Mouse (Mus musculus) liver, embryonic 14.5 days (tissue): ENCODE results near the gene Nrsn1. TPM values are rescaled to one million over a fixed set of nuclear protein-coding genes. Genes with fewer than 3 reads are reported as not detected.

ENCODE experiments used
- ATAC-seq: fragments of 200-750 bp; cut with Nextera tagmentation; 2 replicates; pipeline ENCODE4 v1.8.0; 2017; ENCODE audit warnings: moderate number of reproducible peaks, mild to moderate bottlenecking, moderate library complexity; ENCODE audit not compliant: insufficient read depth
- DNase-seq, 3 experiments: peaks; one replicate each; pipeline ENCODE4 v3.0.0-alpha.2; 2012 to 2013; ENCODE audit warnings: low read depth in 3 of 3, low spot score in 3 of 3
- H3K27ac ChIP-seq: fragments of 300-500 bp; sonication (generic); 2 replicates; pipeline ENCODE4 v1.5.1; 2014; ENCODE audit warnings: moderate library complexity, mild to moderate bottlenecking, control low read depth, inconsistent platforms
- H3K27me3 ChIP-seq: fragments of 300-500 bp; sonication (generic); 2 replicates; pipeline ENCODE4 v1.6.1; 2014; ENCODE audit warnings: mild to moderate bottlenecking, low read length, moderate library complexity; ENCODE audit not compliant: control insufficient read depth, insufficient read depth
- H3K36me3 ChIP-seq: fragments of 300-500 bp; sonication (generic); replicated peaks from 2 replicates; pipeline ENCODE4 v1.6.1; 2014; ENCODE audit warnings: low read depth; ENCODE audit not compliant: control insufficient read depth, insufficient read depth
- H3K4me1 ChIP-seq, 2 experiments: fragments of 200-500 bp in 1 of 2; fragments of 300-500 bp in 1 of 2; sonication (generic) in 1 of 2; replicated peaks; 2 replicates each; pipeline ENCODE4 v1.6.1; 2012 to 2014; ENCODE audit warnings: antibody characterized with exemption in 1 of 2, inconsistent platforms in 1 of 2, low read length in 1 of 2; ENCODE audit not compliant: control insufficient read depth in 2 of 2, insufficient read depth in 2 of 2
- H3K4me2 ChIP-seq: fragments of 300-500 bp; sonication (generic); 2 replicates; pipeline ENCODE4 v1.6.1; 2014; ENCODE audit warnings: low read depth, mild to moderate bottlenecking, control low read depth, moderate library complexity
- H3K4me3 ChIP-seq, 2 experiments: fragments of 200-500 bp in 1 of 2; fragments of 300-500 bp in 1 of 2; sonication (generic) in 1 of 2; 2 replicates each; pipeline ENCODE4 v1.5.1; 2012 to 2014; ENCODE audit warnings: low read depth in 2 of 2, low read length in 2 of 2, mild to moderate bottlenecking in 2 of 2, control low read depth in 1 of 2, inconsistent platforms in 1 of 2, moderate library complexity in 1 of 2; ENCODE audit not compliant: insufficient read depth in 1 of 2
- H3K9ac ChIP-seq: fragments of 300-500 bp; sonication (generic); replicated peaks from 2 replicates; pipeline ENCODE4 v1.6.1; 2014; ENCODE audit warnings: mild to moderate bottlenecking, control low read depth, moderate library complexity
- H3K9me3 ChIP-seq: fragments of 300-500 bp; sonication (generic); 2 replicates; pipeline ENCODE4 v1.6.1; 2016; ENCODE audit warnings: low read length, mixed read lengths; ENCODE audit not compliant: control insufficient read depth
- CTCF ChIP-seq: IDR thresholded peaks from 2 replicates; pipeline ENCODE4 v1.5.1; 2016; ENCODE audit warnings: antibody characterized with exemption, low read depth, control low read depth
- EP300 ChIP-seq: IDR thresholded peaks from 2 replicates; pipeline ENCODE4 v1.6.1; 2016; ENCODE audit warnings: antibody characterized with exemption, low read depth
- WGBS: fragments of 180-500 bp; shearing (Covaris S2); extraction: QIAGEN DNeasy Blood & Tissue Kit; methylation state at CpG from one replicate; pipeline ENCODE4 v1.1.7; 2014; ENCODE audit not compliant: insufficient replicate concordance; 5-methylcytosine and 5-hydroxymethylcytosine counted together
- polyA plus RNA-seq, 2 experiments: library from polyadenylated mRNA; depleted of rRNA in 1 of 2; stranded (reverse) in 1 of 2; unstranded in 1 of 2; fragments of >200 nt; fragmentation: Nextera tagmentation in 1 of 2; extraction: Ambion mirVana in 1 of 2; gene quantifications; 2 replicates each; pipeline versions ENCODE4 v1.2.1 to v1.2.3; 2012 to 2014

Nrsn1 gene
- polyA plus RNA-seq, 2 experiments, result 0.06 TPM; not detected in 1

- H3K27ac ChIP-seq, result no peak overlapping the region
- no peak for DNase-seq
Measured at GRCm38 (mm10) chr13:25254478-25255263, 15.6 kb downstream of the Nrsn1 start.

GRCm38 (mm10) chr13:25251893-25252292, 18.4 kb downstream of the Nrsn1 start:
- H3K4me2 ChIP-seq, result no peak overlapping the region
- no peak for DNase-seq
- H3K27me3 ChIP-seq, result no peaks in the 10 kb centered on the region
- H3K9ac ChIP-seq, result no peak overlapping the region
- TF ChIP-seq EP300, result no peak
- no peak for TF ChIP-seq CTCF
- H3K4me3 ChIP-seq, result no peak overlapping the region
- WGBS, result 68% methylated on average over 1 of the region's 1 CpGs
- no peaks in the 10 kb centered on the region for H3K9me3 ChIP-seq
- H3K4me1 ChIP-seq, result no peaks in the 10 kb centered on the region
- no peak for ATAC-seq
- no peak overlapping the region for H3K27ac ChIP-seq
- H3K36me3 ChIP-seq, result no peaks in the 10 kb centered on the region

More at GRCm38 (mm10) chr13:25254478-25255263, 15.6 kb downstream of the Nrsn1 start:
- H3K36me3 ChIP-seq, result no peaks in the 10 kb centered on the region
- no peaks in the 10 kb centered on the region for H3K9me3 ChIP-seq
- no peak overlapping the region for H3K4me3 ChIP-seq
- no peak for ATAC-seq
- H3K4me1 ChIP-seq, result no peaks in the 10 kb centered on the region
- no peaks in the 10 kb centered on the region for H3K27me3 ChIP-seq
- H3K4me2 ChIP-seq, result no peak overlapping the region
- 66% methylated on average over 9 of the region's 9 CpGs for WGBS
- TF ChIP-seq EP300, result no peak
- no peak for TF ChIP-seq CTCF
- no peak overlapping the region for H3K9ac ChIP-seq

- Histone ChIP-seq H3K4me1 (no peaks in the 10 kb centered on the region), H3K9ac (no peak overlapping the region), H3K27ac (no peak overlapping the region), H3K4me2 (no peak overlapping the region), H3K36me3 (no peaks in the 10 kb centered on the region), H3K27me3 (no peaks in the 10 kb centered on the region), H3K4me3 (no peak overlapping the region), H3K9me3 (no peaks in the 10 kb centered on the region)
- TF ChIP-seq CTCF (no peak), EP300 (no peak)
- WGBS, result 48% methylated on average over 5 of the region's 5 CpGs
- no peak for DNase-seq
- ATAC-seq, result no peak
Measured at GRCm38 (mm10) chr13:25220186-25220787, 50.0 kb downstream of the Nrsn1 start.

- no peaks in the 10 kb centered on the region for H3K36me3 ChIP-seq
- no peaks in the 10 kb centered on the region for H3K27me3 ChIP-seq
- H3K9me3 ChIP-seq, result no peaks in the 10 kb centered on the region
- H3K4me1 ChIP-seq, result no peaks in the 10 kb centered on the region
- no peak for ATAC-seq
- TF ChIP-seq EP300 (no peak), CTCF (no peak)
- WGBS, result 47% methylated on average over 1 of the region's 1 CpGs
- H3K4me3 ChIP-seq, result no peak overlapping the region
- H3K4me2 ChIP-seq, result no peak overlapping the region
- H3K9ac ChIP-seq, result no peak overlapping the region
- no peak overlapping the region for H3K27ac ChIP-seq
- no peak for DNase-seq
Measured at GRCm38 (mm10) chr13:25218394-25218793, 51.9 kb downstream of the Nrsn1 start.

GRCm38 (mm10) chr13:25206950-25207349, 63.4 kb downstream of the Nrsn1 start:
- Histone ChIP-seq H3K27me3 (no peaks in the 10 kb centered on the region), H3K4me3 (no peak overlapping the region), H3K9me3 (no peaks in the 10 kb centered on the region), H3K4me2 (no peak overlapping the region), H3K9ac (no peak overlapping the region), H3K27ac (no peak overlapping the region), H3K36me3 (no peaks in the 10 kb centered on the region), H3K4me1 (no peaks in the 10 kb centered on the region)
- ATAC-seq (no peak), DNase-seq (no peak)
- 65% methylated on average over 5 of the region's 5 CpGs for WGBS
- TF ChIP-seq EP300 (no peak), CTCF (no peak)

Other genes with a start within 250 kb of the Nrsn1 start
- 0.03 and 0.08 TPM in 2 replicates for gene Dcdc2a, start 214.5 kb downstream of the Nrsn1 start, polyA plus RNA-seq (2012; rRNA removed)
- gene Dcdc2a, start 214.5 kb downstream of the Nrsn1 start, polyA plus RNA-seq (2014; fragmentation: Nextera tagmentation; extraction: Ambion mirVana), result 0.27 TPM in 1 of 2 replicates, not detected in the other